Mouse (Mus musculus): Measurements from ENCODE around the gene Hus1b. TPM values are rescaled to one million over a fixed set of nuclear protein-coding genes. Genes with fewer than 3 reads are reported as not detected.

Gene Hus1b
- total and polyA plus RNA-seq, 3 experiments = 0.42 TPM; not detected in 2

GRCm38 (mm10) chr13:30924269-30924668 is 23.3 kb downstream of the Hus1b start:
- Histone ChIP-seq H3K9ac (ENCODE audit: low read depth, low read length) (no peak overlapping the region), H3K4me3 (no peak overlapping the region), H3K4me1 (ENCODE audit: control insufficient read depth, insufficient read depth, low read length) (no peaks in the 10 kb centered on the region), H3K36me3 (ENCODE audit: control insufficient read depth, insufficient read depth, low read length) (no peaks in the 10 kb centered on the region), H3K27ac (no peak overlapping the region), H3K79me2 (replicated peaks; ENCODE audit: control insufficient read depth, insufficient read depth, low read length) (no peaks in the 10 kb centered on the region), H3K27me3 (ENCODE audit: control insufficient read depth, insufficient read depth, low read length) (no peaks in the 10 kb centered on the region)
- no peak for DNase-seq
- no peak for TF ChIP-seq EP300 (IDR thresholded peaks at IDR 0.05; ENCODE audit: insufficient read depth, low read depth, low read length)
- no peak for TF ChIP-seq POLR2A (IDR thresholded peaks at IDR 0.05; ENCODE audit: insufficient read depth, low read depth, low read length)
- no peak for TF ChIP-seq CTCF (IDR thresholded peaks at IDR 0.05)
- 96% methylated on average over 6 of the region's 6 CpGs for WGBS
- intact Hi-C loops (cut with DNase I) = no loop called here

- Histone ChIP-seq H3K4me3 (no peak overlapping the region), H3K36me3 (ENCODE audit: control insufficient read depth, insufficient read depth, low read length) (no peaks in the 10 kb centered on the region), H3K27me3 (ENCODE audit: control insufficient read depth, insufficient read depth, low read length) (no peaks in the 10 kb centered on the region), H3K9ac (ENCODE audit: low read depth, low read length) (no peak overlapping the region), H3K4me1 (ENCODE audit: control insufficient read depth, insufficient read depth, low read length) (no peaks in the 10 kb centered on the region), H3K27ac (no peak overlapping the region), H3K79me2 (replicated peaks; ENCODE audit: control insufficient read depth, insufficient read depth, low read length) (no peaks in the 10 kb centered on the region)
- intact Hi-C loops (cut with DNase I) = no loop called here
- TF ChIP-seq EP300 (IDR thresholded peaks at IDR 0.05; ENCODE audit: insufficient read depth, low read depth, low read length) (no peak), CTCF (IDR thresholded peaks at IDR 0.05) (no peak), POLR2A (IDR thresholded peaks at IDR 0.05; ENCODE audit: insufficient read depth, low read depth, low read length) (no peak)
- DNase-seq = no peak
- 88% methylated on average over 4 of the region's 4 CpGs for WGBS
Observed at GRCm38 (mm10) chr13:30921914-30922313, 25.6 kb downstream of the Hus1b start.

GRCm38 (mm10) chr13:30913757-30914156 is 33.8 kb downstream of the Hus1b start:
- TF ChIP-seq CTCF (IDR thresholded peaks at IDR 0.05) (no peak), POLR2A (IDR thresholded peaks at IDR 0.05; ENCODE audit: insufficient read depth, low read depth, low read length) (no peak), EP300 (IDR thresholded peaks at IDR 0.05; ENCODE audit: insufficient read depth, low read depth, low read length) (no peak)
- DNase-seq = no peak
- intact Hi-C loops (cut with DNase I) = no loop called here
- Histone ChIP-seq H3K27ac (no peak overlapping the region), H3K4me1 (ENCODE audit: control insufficient read depth, insufficient read depth, low read length) (no peaks in the 10 kb centered on the region), H3K79me2 (replicated peaks; ENCODE audit: control insufficient read depth, insufficient read depth, low read length) (no peaks in the 10 kb centered on the region), H3K27me3 (ENCODE audit: control insufficient read depth, insufficient read depth, low read length) (no peaks in the 10 kb centered on the region), H3K4me3 (no peak overlapping the region), H3K36me3 (ENCODE audit: control insufficient read depth, insufficient read depth, low read length) (no peaks in the 10 kb centered on the region), H3K9ac (ENCODE audit: low read depth, low read length) (no peak overlapping the region)

- no peaks in the 10 kb centered on the region for H3K36me3 ChIP-seq (ENCODE audit: control insufficient read depth, insufficient read depth, low read length)
- intact Hi-C loops (cut with DNase I) = no loop called here
- no peak overlapping the region for H3K9ac ChIP-seq (ENCODE audit: low read depth, low read length)
- no peaks in the 10 kb centered on the region for H3K4me1 ChIP-seq (ENCODE audit: control insufficient read depth, insufficient read depth, low read length)
- no peaks in the 10 kb centered on the region for H3K27me3 ChIP-seq (ENCODE audit: control insufficient read depth, insufficient read depth, low read length)
- no peak overlapping the region for H3K4me3 ChIP-seq
- no peak for DNase-seq
- H3K27ac ChIP-seq = no peak overlapping the region
- no peak for TF ChIP-seq EP300 (IDR thresholded peaks at IDR 0.05; ENCODE audit: insufficient read depth, low read depth, low read length)
- no peaks in the 10 kb centered on the region for H3K79me2 ChIP-seq (replicated peaks; ENCODE audit: control insufficient read depth, insufficient read depth, low read length)
- WGBS = 36% methylated on average over 4 of the region's 4 CpGs
Observed at GRCm38 (mm10) chr13:30913028-30913427, 34.5 kb downstream of the Hus1b start.

GRCm38 (mm10) chr13:30911931-30912625 is 35.5 kb downstream of the Hus1b start:
- H3K79me2 ChIP-seq (replicated peaks; ENCODE audit: control insufficient read depth, insufficient read depth, low read length) = no peaks in the 10 kb centered on the region
- no peaks in the 10 kb centered on the region for H3K4me1 ChIP-seq (ENCODE audit: control insufficient read depth, insufficient read depth, low read length)
- intact Hi-C loops (cut with DNase I) = no loop called here
- no peak for DNase-seq
- no peak overlapping the region for H3K9ac ChIP-seq (ENCODE audit: low read depth, low read length)
- H3K4me3 ChIP-seq = no peak overlapping the region
- TF ChIP-seq POLR2A (IDR thresholded peaks at IDR 0.05; ENCODE audit: insufficient read depth, low read depth, low read length) (no peak), CTCF (IDR thresholded peaks at IDR 0.05) (no peak), EP300 (IDR thresholded peaks at IDR 0.05; ENCODE audit: insufficient read depth, low read depth, low read length) (no peak)
- H3K27me3 ChIP-seq (ENCODE audit: control insufficient read depth, insufficient read depth, low read length) = no peaks in the 10 kb centered on the region
- no peak overlapping the region for H3K27ac ChIP-seq
- no peaks in the 10 kb centered on the region for H3K36me3 ChIP-seq (ENCODE audit: control insufficient read depth, insufficient read depth, low read length)
- 66% methylated on average over 5 of the region's 5 CpGs for WGBS

- H3K4me1 ChIP-seq (ENCODE audit: control insufficient read depth, insufficient read depth, low read length) = no peaks in the 10 kb centered on the region
Observed at GRCm38 (mm10) chr13:30910889-30911288, 36.7 kb downstream of the Hus1b start.

More at GRCm38 (mm10) chr13:30910889-30911288, 36.7 kb downstream of the Hus1b start:
- Histone ChIP-seq H3K36me3 (ENCODE audit: control insufficient read depth, insufficient read depth, low read length) (no peaks in the 10 kb centered on the region), H3K9ac (ENCODE audit: low read depth, low read length) (no peak overlapping the region), H3K27me3 (ENCODE audit: control insufficient read depth, insufficient read depth, low read length) (no peaks in the 10 kb centered on the region), H3K27ac (no peak overlapping the region), H3K4me3 (no peak overlapping the region), H3K79me2 (replicated peaks; ENCODE audit: control insufficient read depth, insufficient read depth, low read length) (no peaks in the 10 kb centered on the region)
- TF ChIP-seq EP300 (IDR thresholded peaks at IDR 0.05; ENCODE audit: insufficient read depth, low read depth, low read length) (no peak), POLR2A (IDR thresholded peaks at IDR 0.05; ENCODE audit: insufficient read depth, low read depth, low read length) (no peak)
- 91% methylated on average over 5 of the region's 5 CpGs for WGBS
- intact Hi-C loops (cut with DNase I) = no loop called here
- DNase-seq = no peak

Measured in heart, adult 2 months (tissue).